Mouse (Mus musculus) megakaryocyte, adult 5-6 weeks (primary cell): ENCODE data around the gene Pgm1. TPM values are rescaled to one million over a fixed set of nuclear protein-coding genes. Genes with fewer than 3 reads are reported as not detected.
A peak's percentile ranks its signal among the peaks of the same experiment; 100 is the strongest.

Experiments used
- ATAC-seq: 2 replicates; pipeline ENCODE4 v1.8.0; 2016; ENCODE audit warnings: mild to moderate bottlenecking, inconsistent platforms; ENCODE audit not compliant: poor library complexity, severe bottlenecking
- total RNA-seq, 2 experiments: library from RNA; stranded (forward) in 1 of 2; stranded (reverse) in 1 of 2; fragments of 153-499, 151-499 nt in 1 of 2; fragments of 221-1000, 200-1000 nt in 1 of 2; gene quantifications; 2 replicates each; pipeline versions ENCODE4 v1.2.3 to v1.2.4; 2015 to 2017

Gene Pgm1
- total RNA-seq, 2 experiments from 2014 or later = 7.4 to 12.8 TPM

DNA sequence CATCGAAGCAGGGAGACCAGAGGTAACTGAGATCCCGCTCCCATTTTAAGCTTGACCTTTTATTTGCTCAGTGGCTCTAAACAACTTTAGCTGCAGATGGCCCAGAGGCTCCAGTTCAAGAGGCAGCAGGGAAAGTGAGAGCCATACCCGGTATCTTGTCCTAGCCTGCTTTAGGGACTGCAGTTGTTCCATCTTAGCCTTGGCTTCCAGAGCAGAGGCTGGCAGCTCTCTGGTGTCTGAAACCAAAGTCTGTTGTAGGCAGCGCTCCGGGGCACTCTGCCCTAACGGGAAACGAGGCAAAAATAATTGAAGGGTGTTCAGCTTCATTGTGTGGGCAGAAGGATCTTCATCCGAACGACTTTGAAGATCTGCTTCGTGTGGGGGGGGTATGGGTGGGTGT is 26.2 kb downstream of the Pgm1 start:
- ATAC-seq = no peak

DNA sequence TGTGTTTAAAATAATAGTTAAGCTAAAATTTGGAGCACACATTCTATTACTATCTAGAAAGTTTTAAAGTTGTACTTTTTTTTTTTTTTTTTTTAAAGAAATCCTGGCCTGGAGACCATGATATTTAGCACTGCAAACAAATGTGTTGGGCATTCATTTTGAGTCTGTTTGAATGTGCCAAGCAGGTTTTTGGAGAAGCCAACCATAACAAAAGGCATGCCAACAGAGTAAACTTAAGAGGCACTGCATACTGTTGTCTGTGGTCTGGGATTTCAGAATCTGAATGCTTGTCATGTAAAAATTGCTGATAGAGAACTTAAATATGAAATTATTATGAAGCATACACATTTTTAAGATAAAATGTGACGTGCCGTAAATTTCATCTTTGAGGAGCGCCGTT is 28.0 kb downstream of the Pgm1 start:
- no peak for ATAC-seq

DNA sequence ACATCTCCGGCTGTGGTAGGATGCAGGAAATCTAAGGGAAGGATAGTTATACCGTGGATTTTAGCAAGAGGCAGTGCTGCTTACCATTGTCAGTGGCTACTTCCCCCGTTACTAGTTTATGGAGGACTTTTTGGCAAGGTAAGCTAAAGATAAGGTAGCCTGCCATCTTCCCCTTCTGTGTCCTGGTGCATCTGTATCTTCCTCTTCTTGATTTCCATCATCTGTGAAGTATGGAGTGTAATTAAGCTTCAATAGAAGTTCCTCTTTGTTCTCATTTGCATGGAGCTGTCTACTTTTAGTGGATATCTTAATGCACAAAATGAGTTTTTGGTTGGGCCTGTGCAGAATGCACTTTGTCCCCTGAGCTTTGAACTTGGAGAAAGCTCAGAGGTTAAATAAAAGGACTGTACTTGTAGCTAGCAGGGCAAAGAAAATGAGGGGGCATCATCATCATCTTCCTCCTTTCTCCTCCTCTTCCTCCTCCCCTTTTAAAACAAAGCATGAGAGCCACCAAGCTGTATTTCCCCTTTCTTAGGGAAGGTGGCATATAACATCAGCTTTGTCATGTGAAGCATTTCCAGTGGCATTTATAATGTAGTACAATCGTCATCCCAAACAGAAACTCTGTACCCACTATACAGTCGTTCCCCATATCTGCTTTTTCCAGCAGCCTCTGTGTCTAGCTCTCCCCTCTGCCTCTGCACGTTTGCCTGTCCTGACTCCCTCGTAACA is 29.0 kb downstream of the Pgm1 start:
- ATAC-seq = peak; percentile 40

DNA sequence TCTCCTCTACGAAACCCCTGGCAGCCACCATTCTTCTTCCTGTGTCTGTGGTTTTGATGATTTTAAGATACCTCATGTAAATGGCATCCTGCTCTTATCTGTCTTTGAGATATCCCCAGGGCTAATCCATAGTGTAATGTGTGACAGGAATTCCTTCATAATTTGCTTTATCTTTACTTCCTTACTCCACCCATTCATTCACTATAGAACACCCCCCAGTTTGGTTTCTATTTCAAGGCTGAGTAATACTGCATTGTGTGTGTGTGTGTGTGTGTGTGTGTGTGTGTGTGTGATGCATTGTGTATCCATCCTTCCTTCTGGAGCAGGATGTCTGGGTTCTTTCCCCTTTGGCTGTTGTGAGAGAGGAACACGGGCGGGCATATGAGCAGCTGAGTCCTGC is 30.1 kb downstream of the Pgm1 start:
- no peak for ATAC-seq

DNA sequence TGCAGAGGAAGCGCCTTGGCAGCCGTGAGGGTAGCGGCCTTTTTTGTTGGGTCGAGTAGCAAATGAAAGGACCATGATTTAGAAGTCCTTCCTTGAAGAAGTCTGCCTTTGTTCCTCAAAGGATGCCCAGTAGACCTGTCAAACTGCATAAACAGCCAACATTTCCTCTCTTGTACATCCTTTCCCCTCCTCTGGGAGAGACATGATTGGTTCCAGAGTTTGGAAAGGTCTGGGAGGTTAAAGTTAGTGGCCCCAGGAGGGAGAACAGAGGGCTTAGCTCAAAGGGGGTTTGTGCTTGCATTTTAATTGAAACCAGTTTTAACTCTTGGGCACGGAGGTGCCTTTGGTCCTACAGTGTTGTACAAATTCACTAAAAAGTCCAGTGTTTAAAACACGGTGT is 37.3 kb downstream of the Pgm1 start:
- ATAC-seq = no peak

DNA sequence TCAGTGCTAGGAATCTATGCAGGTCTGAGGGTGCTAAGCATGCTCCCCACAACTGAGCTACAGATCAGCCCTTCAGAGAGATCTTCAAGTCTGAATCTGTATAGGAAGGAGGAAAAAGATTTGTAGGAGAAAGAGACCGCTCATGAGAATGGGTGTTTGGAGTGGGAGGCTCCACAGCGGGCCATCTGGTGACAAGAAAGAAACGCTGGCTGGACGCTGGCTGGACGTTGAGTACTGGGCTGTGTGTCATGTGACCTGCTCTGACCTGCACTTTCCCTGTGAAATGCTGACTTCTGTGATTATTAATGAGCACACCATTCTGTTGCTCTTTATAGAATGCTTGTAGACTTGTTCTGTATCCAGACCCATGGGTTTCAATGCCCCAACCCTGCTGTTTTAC is 40.1 kb downstream of the Pgm1 start:
- ATAC-seq = no peak

DNA sequence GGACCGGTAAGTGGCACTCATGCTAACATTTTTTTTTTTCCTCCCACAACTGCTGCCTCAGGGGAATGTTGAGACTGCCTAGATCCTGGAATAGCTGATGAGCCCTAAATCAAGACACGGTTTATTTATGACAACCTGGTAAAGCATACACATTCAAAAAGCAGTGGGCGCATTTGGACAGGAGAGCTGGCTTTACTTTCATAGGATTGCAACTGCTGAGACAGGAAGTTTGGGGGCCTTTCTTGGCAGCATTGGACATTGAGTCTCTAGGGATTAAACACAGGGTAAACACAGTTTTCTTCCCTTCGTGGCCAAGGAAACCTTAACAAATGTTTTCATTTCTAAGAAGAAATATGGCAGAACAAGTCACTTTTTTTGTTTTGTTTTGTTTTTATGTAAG is 40.9 kb downstream of the Pgm1 start:
- no peak for ATAC-seq

DNA sequence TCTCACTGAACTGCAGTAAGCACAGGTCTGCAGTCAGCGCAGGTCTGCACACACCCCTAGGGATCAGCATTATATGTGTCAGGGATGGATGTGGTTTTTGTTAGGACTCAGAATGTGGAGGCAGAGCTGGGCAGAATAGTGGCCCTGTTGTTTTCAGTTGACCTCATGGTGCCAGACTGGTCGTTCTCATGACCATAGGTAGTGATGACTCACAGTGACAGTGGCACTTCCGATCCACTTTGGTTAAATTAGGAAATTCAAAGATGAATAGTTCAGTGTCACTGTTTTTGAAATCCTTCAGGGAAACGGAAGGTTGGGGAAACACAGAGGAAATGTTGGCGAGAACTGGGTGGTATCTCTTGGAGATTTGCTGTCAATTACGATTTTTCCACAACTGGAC is 43.7 kb downstream of the Pgm1 start:
- no peak for ATAC-seq

DNA sequence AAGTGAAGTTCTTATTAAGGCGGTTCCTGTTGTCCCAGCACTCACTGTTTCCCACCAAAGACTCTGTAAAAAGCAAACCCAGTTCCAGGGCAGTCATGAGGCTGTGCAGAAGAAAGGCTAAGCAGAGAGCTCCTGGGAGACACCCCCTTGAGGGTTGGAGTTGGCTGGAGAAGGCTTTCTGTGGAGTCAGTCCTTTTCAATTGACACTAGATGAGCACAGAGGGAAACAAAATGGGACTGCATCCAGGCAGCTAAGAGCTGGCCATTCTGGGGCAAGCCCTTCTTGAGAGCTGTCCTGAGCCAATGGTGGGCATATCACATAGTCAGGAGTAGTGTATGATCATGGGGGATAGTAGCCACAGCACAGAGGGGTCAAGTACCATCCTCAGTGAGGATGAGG is 44.7 kb downstream of the Pgm1 start:
- ATAC-seq = no peak

DNA sequence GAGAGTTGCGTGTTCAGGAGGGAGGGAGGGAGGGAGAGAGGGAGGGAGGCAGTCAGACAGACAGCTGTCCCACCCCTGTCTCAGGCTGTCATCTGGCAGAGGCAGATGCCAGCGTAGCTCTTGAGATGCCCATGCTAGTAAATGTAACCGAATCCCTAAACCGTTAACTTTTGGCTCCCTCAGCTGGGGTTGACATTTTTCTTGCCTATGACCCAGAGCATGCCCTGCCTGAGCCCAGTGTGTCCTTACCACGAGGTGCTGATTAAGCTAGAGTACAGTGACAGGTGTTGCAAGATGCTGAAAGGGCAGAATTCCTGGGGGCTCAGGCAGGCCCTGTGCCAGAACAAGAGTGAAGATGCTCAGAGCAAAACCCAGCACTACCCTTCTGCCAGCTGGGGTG is 45.2 kb downstream of the Pgm1 start:
- ATAC-seq = no peak

DNA sequence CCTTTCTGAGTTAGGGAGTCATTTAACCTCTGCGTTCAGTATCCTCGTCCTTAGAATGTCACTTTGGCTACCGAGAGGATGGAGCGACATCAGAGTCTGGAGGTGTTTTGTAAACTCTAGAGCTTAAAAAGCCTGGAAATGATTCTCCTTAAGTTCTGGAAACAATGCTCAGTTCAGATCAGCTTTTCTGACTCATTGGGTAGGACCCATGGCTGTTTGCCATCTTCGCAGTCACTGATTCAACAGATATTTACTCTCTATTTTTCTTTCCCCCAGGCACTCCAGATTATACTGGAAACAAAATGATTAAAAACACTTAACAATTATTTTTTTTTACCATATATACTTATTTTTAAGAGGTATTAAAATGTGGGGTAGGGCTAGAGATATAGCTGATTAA is 50.1 kb downstream of the Pgm1 start:
- ATAC-seq = no peak

DNA sequence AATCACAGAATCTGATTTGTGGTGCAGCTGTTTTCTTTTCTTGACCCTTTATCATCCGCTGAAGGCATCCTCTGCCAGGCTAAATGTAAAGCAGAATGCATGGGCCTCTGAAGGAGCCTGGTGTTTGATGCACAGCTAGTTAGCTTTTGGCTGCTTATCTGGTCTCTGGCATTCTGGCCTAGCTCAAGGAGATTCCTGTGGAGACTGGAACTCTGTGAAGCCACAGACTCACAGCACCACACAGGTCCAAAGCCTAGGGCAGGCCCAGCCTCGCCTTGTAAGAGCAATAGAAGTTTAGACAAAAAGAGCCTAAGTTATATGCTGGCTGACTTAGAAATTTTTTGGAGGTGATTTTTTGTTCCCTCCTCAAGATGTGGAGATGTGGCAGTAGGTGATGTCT is 52.0 kb downstream of the Pgm1 start:
- ATAC-seq = no peak

DNA sequence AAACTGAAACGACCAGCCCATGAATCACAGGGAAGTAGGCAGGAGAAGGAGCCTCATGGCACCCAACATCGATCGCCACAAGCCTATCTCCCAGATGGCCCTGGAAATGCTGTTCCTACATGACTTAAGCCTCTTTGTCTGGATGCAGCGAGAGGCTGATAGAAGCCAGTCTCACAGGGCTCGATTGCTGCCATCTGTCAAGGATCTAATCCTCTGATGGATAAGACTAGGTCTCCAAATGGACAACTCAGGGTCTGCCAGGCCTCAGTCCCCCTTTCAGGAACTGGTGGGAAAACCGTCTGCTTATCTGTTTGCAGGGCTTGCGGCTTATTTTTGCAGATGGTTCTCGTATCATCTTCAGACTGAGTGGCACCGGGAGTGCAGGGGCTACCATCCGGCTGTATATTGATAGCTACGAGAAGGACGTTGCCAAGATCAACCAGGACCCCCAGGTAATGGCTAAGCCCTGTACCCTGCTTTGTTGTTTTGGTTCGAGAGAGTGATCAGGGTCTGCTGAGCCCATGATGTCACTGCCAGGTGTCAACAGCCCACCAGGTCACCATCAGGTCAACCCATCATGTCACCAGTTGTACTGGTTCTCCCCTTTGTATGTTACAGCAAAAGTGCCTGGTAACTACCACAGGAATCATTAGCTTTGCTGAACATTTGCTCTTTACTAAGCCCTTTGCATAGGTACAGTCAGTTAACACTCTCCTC is 54.6 kb downstream of the Pgm1 start:
- no peak for ATAC-seq

DNA sequence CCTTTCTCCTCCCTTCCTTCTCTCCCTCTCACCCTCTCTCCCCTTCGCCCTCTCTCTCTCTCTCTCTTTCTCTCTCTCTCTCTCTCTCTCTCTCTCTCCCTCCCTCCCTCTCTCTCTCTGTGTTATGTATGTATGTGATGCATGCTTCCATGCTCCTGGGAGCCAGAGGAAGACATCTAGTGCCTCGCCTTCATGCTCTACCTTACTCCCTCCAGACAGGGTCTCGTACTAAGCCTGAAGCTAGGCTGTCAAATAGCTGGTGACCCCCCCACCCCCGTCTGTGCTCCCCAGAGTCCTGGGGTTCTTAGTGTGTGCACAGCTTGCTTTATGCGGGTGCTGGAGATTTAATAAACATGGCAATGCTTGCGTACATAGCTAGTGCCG is 55.1 kb downstream of the Pgm1 start:
- no peak for ATAC-seq

DNA sequence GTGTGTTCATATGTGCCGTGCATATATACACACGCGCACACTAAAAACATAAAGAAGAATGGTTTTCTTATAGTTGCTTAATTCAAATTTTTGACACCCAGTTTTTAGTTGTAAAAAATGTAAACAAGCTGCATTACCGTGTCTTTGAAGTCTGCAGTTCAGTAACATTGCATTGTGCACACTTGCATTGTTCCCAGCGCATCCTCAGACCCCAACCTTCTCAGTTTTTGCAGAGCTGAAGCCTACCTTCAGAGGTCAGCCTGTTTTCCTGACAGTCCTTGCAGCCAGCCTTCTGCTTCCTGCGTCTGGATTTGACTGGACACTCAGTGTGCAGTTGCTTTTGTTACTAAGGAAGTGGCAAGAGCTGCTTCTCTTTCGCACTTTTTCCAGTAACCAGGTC is 55.9 kb downstream of the Pgm1 start:
- ATAC-seq = no peak

DNA sequence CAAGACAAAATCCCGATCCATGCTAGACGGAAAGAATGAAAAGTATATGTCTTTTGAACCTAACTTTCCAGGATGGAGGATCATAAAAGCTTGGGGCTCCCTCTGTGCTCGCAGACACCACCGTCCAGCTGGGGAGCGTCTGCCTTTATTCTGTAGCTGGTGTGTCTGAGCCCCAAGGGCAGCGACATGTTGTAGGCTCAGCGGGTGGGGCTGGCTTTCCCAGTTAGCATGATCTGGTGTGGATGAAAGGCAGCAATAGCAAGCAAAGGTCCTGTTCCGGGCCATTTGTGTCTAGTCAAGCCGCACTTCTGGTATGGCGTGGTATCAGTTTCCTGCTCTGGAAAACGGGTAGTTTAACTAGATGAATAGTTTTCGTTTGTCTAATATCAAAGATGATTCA is 56.4 kb downstream of the Pgm1 start:
- ATAC-seq = no peak

DNA sequence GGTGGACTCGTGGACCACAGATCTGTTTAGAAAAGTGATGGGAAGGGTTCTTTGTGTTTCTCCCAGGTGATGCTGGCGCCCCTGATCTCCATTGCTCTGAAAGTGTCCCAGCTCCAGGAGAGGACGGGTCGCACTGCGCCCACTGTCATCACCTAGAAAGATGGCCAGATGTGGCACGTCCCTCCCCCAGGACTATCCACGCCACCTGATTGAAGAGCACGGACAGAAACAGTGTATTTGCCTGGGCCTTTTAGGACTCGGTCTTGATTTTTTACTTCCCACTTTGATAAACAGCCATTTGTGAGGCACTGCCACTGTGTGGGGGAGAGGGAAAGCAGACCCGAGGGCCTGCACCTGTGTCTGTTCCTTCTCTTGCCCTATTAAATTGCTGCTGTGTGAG is 57.4 kb downstream of the Pgm1 start:
- ATAC-seq = no peak

DNA sequence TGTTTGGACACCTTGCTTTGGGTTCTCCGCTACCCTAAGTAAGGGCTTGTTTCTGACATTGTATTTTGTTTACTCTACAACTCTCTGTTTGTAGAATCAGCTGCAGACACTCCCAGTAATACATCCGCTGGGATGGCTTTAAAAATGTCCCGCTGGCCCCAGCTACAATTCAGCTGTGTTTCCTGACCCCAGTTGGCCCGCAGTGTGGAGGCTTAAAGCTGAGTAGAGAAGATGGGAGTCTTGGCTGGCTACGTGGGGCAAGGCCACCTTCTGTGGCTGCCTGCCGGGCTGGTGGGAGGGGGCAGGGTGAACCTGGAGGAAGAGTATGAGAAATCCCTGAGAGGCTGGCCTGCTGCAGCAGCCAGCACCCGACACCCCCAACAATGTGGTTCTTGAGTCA is 59.6 kb downstream of the Pgm1 start:
- no peak for ATAC-seq

DNA sequence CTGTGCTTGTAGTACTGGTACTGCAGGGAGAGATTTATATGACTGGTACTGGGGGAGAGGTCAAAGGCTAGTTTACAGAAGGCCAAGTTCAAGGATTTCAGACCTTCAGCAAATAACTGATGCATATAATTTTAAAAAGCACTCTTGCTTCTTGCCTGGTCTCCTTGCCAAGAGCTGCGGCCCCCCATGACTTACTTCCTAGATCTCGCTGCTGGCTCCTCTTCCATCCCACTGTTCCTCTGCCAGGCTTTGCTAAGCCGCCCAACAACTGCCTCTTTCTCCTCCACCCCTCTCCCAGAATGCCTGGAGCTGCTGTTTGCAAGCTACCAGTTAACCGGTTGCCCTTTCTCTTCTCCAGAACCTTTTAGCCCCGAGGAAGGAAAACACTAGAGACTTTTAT is 71.8 kb downstream of the Pgm1 start:
- ATAC-seq = no peak

DNA sequence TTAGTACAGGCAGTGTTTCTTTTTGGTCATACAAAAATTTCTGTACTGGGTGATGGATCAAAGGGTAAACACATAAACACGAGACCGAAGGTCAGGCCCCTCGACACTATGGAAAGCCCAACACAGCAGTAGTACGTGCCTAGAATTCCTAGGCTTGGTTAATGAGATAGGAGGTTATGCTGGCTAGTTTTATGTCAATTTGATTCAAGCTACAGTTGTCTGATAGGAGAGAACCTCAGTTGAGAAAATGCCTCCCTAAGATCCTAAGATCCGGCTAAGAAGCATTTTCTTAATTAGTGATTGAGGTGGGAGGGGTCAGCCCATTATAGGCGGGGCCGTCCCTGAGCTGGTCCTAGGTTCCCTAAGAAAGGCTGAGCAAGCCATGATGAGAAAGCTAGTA is 72.6 kb downstream of the Pgm1 start:
- no peak for ATAC-seq

DNA sequence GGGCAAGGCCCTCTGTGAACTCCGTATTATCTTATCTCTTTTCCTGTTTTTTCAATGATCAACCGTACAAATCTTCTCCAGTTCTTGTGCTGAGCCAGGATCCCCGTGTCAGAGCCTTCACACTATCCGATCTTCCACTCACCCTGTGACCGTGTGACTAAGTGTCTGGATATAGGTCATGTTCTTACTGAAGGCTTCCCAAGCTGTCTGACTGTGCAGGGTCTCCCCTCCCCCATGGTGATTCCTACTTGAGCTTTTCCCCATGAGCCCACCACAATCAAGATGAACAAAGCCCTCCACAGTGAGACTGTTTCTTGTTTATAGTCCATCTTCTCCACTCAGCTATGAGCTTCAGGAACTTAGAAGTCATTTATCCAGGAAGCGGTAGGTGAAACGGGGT is 78.5 kb downstream of the Pgm1 start:
- ATAC-seq = no peak

DNA sequence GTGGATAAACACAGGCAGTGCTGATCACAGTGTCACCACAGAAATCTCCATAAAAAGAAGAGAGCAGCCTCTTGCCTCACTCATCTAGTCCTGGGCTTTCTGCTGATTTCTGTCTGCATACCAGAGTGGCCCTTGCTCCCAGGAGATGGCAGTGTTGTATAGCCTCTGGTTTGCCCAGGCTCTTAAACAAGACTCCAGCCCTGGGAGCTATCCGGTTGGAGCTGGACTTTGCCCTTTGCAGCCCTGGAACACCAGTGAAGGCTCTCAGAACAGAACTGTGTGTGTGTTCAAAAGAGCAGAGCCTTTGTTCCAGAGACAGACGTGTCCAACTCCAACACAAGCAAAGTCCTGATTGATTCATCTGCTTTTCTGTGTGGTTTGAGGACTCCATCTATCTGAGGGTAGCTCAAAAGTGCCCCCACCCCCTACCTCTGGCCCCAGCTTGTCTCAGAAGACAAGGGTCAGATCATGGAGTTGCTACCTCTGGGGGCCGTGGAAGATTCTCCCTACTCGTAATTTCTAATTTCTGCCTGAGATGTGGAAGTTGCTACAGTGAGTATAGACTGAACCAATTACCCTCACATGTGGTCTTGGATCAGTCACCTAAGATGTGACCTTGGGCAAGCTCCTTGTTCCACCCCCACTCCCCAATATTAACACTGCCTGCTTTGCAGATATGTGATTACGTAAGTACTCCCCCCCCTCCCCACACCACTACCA is 79.3 kb downstream of the Pgm1 start:
- ATAC-seq = no peak
